Mouse (Mus musculus): ENCODE measurements around the gene Peli1. TPM values are rescaled to one million over a fixed set of nuclear protein-coding genes. Genes with fewer than 3 reads are reported as not detected.
"Not testable (repeated sequence)": the region's sequence is repeated elsewhere in the genome, so short reads cannot be mapped to it uniquely, and the experiment has no call there.

The Peli1 gene
- total RNA-seq, 1 experiment from 2014 or later = 19.0 TPM

GRCm38 (mm10) chr11:21151672-21152071 lies 60.6 kb downstream of the Peli1 start:
- no peak for DNase-seq

- DNase-seq = no peak
Measured at GRCm38 (mm10) chr11:21153111-21153510, 62.0 kb downstream of the Peli1 start.

- no peak for DNase-seq
Measured at GRCm38 (mm10) chr11:21157595-21157994, 66.5 kb downstream of the Peli1 start.

- DNase-seq = no peak
Measured at GRCm38 (mm10) chr11:21162093-21162492, 71.0 kb downstream of the Peli1 start.

- DNase-seq = no peak
Measured at GRCm38 (mm10) chr11:21163143-21163542, 72.1 kb downstream of the Peli1 start.

GRCm38 (mm10) chr11:21163673-21164072 lies 72.6 kb downstream of the Peli1 start:
- DNase-seq = no peak

- no peak for DNase-seq
Measured at GRCm38 (mm10) chr11:21164312-21164993, 73.4 kb downstream of the Peli1 start.

GRCm38 (mm10) chr11:21164994-21165560 lies 74.0 kb downstream of the Peli1 start:
- DNase-seq = no peak

- DNase-seq = no peak
Measured at GRCm38 (mm10) chr11:21166495-21167096, 75.5 kb downstream of the Peli1 start.

GRCm38 (mm10) chr11:21168828-21169607 lies 77.9 kb downstream of the Peli1 start:
- no peak for DNase-seq

- DNase-seq = not testable (repeated sequence)
Measured at GRCm38 (mm10) chr11:21169608-21169860, 78.4 kb downstream of the Peli1 start.

- no peak for DNase-seq
Measured at GRCm38 (mm10) chr11:21172281-21172680, 81.2 kb downstream of the Peli1 start.

GRCm38 (mm10) chr11:21173926-21174325 lies 82.8 kb downstream of the Peli1 start:
- no peak for DNase-seq

GRCm38 (mm10) chr11:21174396-21174795 lies 83.3 kb downstream of the Peli1 start:
- peak; percentile 20 for DNase-seq

- no peak for DNase-seq
Measured at GRCm38 (mm10) chr11:21175063-21175462, 84.0 kb downstream of the Peli1 start.

GRCm38 (mm10) chr11:21176491-21176890 lies 85.4 kb downstream of the Peli1 start:
- DNase-seq = no peak

- DNase-seq = peak; percentile 8
Measured at GRCm38 (mm10) chr11:21178343-21178742, 87.3 kb downstream of the Peli1 start.

- DNase-seq = no peak
Measured at GRCm38 (mm10) chr11:21178998-21179645, 88.0 kb downstream of the Peli1 start.

GRCm38 (mm10) chr11:21179873-21180272 lies 88.8 kb downstream of the Peli1 start:
- DNase-seq = not testable (repeated sequence)

GRCm38 (mm10) chr11:21180650-21181049 lies 89.6 kb downstream of the Peli1 start:
- no peak for DNase-seq

- no peak for DNase-seq
Measured at GRCm38 (mm10) chr11:21181616-21182015, 90.5 kb downstream of the Peli1 start.

- DNase-seq = no peak
Measured at GRCm38 (mm10) chr11:21182709-21183108, 91.6 kb downstream of the Peli1 start.

GRCm38 (mm10) chr11:21191821-21192220 lies 100.7 kb downstream of the Peli1 start:
- not testable (repeated sequence) for DNase-seq

Data from adrenal gland, postnatal 25 days (tissue).